In the genomic region with DNA sequence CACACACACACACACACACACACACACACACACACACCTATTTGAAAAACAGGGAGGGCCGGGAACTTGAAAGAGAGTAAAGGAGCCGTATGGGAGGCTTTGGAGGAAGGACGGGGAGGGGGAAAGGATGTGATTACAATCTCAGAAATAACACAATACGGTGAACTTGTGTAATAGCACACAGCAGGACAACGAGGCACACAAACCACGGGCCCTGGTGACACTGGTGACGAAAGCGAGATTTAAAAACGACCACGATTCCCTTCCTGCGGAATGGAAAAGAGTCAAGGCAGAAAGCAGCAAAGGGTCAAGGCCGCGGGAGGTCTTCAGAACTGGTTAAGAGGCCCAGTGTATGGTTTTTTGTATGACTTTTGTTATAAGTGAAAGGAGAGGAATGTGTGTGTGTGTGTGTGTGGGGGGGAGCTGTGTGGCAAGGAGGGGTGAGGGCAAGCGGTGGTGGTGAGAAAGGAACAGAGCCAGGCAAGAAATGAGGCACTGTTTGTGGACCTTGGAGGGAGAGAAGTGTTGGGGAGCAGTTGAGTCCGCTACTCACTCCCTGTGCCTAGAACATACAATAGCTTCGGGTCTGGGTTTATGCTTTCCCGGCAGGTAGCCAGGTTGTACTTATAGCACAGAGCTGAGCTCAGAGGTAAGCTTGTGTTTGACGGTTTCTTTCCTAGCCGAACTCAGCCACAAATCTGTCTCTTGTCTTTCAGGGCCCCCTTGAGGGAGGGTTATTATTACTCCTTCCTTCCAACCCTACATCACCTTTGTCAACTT, we compare ENCODE assay signal across 33 mouse cellular contexts. TPM values are rescaled to one million over a fixed set of nuclear protein-coding genes. Genes with fewer than 3 reads are reported as not detected.
DNase-seq lines count a peak whose midpoint lies in the region; ATAC-seq and TF ChIP-seq lines count a peak whose summit lies in the region.
"Had no signal": no experiment of that assay in that cellular context is flagged by ENCODE, and none has a peak within 500 bp of the region (broad histone marks: within the 10 kb centered on the region; RNA-seq: fewer than 3 reads in every experiment).

No protein-coding gene starts in this region.

- TF ChIP-seq CTCF in bone marrow, adult 2 months (IDR thresholded peaks at IDR 0.05; ENCODE audit: control insufficient read depth, insufficient read depth, low read length) = no peak

- H3K36me3 ChIP-seq in hindbrain, embryonic 10.5 days = no peaks in the 10 kb centered on the region
- H3K36me3 ChIP-seq in hindbrain, embryonic 13.5 days = no peaks in the 10 kb centered on the region
- no peaks in the 10 kb centered on the region for H3K36me3 ChIP-seq in midbrain, embryonic 11.5 days (ENCODE audit: control insufficient read depth, insufficient read depth, low read length)
- no peaks in the 10 kb centered on the region for H3K36me3 ChIP-seq in midbrain, embryonic 16.5 days (ENCODE audit: control insufficient read depth, insufficient read depth, low read length)
- H3K36me3 ChIP-seq: embryonic facial prominence, embryonic 12.5 days; embryonic facial prominence, embryonic 15.5 days; forebrain, embryonic 12.5 days; heart, embryonic 10.5 days; heart, embryonic 13.5 days had no signal

- H3K4me3 ChIP-seq in hindbrain, embryonic 10.5 days = no peak overlapping the region
- no peak overlapping the region for H3K4me3 ChIP-seq in hindbrain, embryonic 13.5 days
- H3K4me3 ChIP-seq in midbrain, embryonic 11.5 days (ENCODE audit: low read depth, low read length) = no peak overlapping the region
- H3K4me3 ChIP-seq in midbrain, embryonic 16.5 days (ENCODE audit: low read depth, low read length) = no peak overlapping the region
- H3K4me3 ChIP-seq in bone marrow, adult 2 months (replicated peaks; ENCODE audit: control insufficient read depth, low read depth, low read length) = peak overlapping the region; percentile 4
- H3K4me3 ChIP-seq: embryonic facial prominence, embryonic 12.5 days; embryonic facial prominence, embryonic 15.5 days; forebrain, embryonic 12.5 days; gastrocnemius, adult 2 months; heart, adult 2 months; heart, embryonic 10.5 days; heart, embryonic 13.5 days had no signal

- H3K4me1 ChIP-seq in hindbrain, embryonic 10.5 days (replicated peaks) = peaks cover 21% of the 10 kb centered on the region
- H3K4me1 ChIP-seq in hindbrain, embryonic 13.5 days (replicated peaks) = no peaks in the 10 kb centered on the region
- H3K4me1 ChIP-seq in midbrain, embryonic 11.5 days (ENCODE audit: control insufficient read depth, insufficient read depth, low read length) = no peaks in the 10 kb centered on the region
- no peaks in the 10 kb centered on the region for H3K4me1 ChIP-seq in midbrain, embryonic 16.5 days (ENCODE audit: control insufficient read depth, insufficient read depth, low read length)
- peaks cover 2% of the 10 kb centered on the region; the same call in 1 of the 2 replicates for H3K4me1 ChIP-seq in bone marrow, adult 2 months (ENCODE audit: control insufficient read depth, insufficient read depth, low read length)
- H3K4me1 ChIP-seq: embryonic facial prominence, embryonic 12.5 days; embryonic facial prominence, embryonic 15.5 days had no signal

- ATAC-seq in hindbrain, embryonic 13.5 days (ENCODE audit: low FRiP score) = no peak
- ATAC-seq in midbrain, embryonic 11.5 days (ENCODE audit: low FRiP score) = no peak
- no peak for ATAC-seq in midbrain, embryonic 16.5 days
- ATAC-seq in megakaryocyte progenitor cell, adult 5-6 weeks (replicated peaks; ENCODE audit: poor library complexity) = peak; percentile 54
- ATAC-seq: forebrain, embryonic 16.5 days; hindbrain, postnatal 0 days; inflammation-experienced regulatory T-cells, adult 6 months had no signal

- H3K27ac ChIP-seq in hindbrain, embryonic 10.5 days = peak overlapping the region; percentile 40; the same call in 1 of the 2 replicates
- no peak overlapping the region for H3K27ac ChIP-seq in hindbrain, embryonic 13.5 days
- H3K27ac ChIP-seq in midbrain, embryonic 11.5 days (ENCODE audit: low read depth, low read length) = no peak overlapping the region
- no peak overlapping the region for H3K27ac ChIP-seq in midbrain, embryonic 16.5 days (ENCODE audit: low read length)
- no peak overlapping the region for H3K27ac ChIP-seq in bone marrow, adult 2 months (ENCODE audit: control insufficient read depth, insufficient read depth, low read depth, low read length, poor library complexity)
- H3K27ac ChIP-seq: embryonic facial prominence, embryonic 12.5 days; embryonic facial prominence, embryonic 15.5 days; forebrain, embryonic 12.5 days; gastrocnemius, adult 2 months; hindbrain, embryonic 14.5 days; hindbrain, postnatal 0 days had no signal

- no peaks in the 10 kb centered on the region for H3K9me3 ChIP-seq in hindbrain, embryonic 10.5 days
- H3K9me3 ChIP-seq in hindbrain, embryonic 13.5 days = no peaks in the 10 kb centered on the region
- H3K9me3 ChIP-seq in midbrain, embryonic 11.5 days (ENCODE audit: control insufficient read depth, low read length) = no peaks in the 10 kb centered on the region
- no peaks in the 10 kb centered on the region for H3K9me3 ChIP-seq in midbrain, embryonic 16.5 days (replicated peaks; ENCODE audit: control insufficient read depth, low read length, poor library complexity, severe bottlenecking)
- H3K9me3 ChIP-seq: embryonic facial prominence, embryonic 12.5 days; embryonic facial prominence, embryonic 15.5 days; forebrain, embryonic 12.5 days; heart, embryonic 10.5 days; heart, embryonic 13.5 days had no signal

- peaks cover 13% of the 10 kb centered on the region for H3K27me3 ChIP-seq in hindbrain, embryonic 10.5 days (ENCODE audit: insufficient read depth, poor library complexity, severe bottlenecking)
- peaks cover 7% of the 10 kb centered on the region; the same call in 1 of the 2 replicates for H3K27me3 ChIP-seq in hindbrain, embryonic 13.5 days
- H3K27me3 ChIP-seq in midbrain, embryonic 11.5 days (ENCODE audit: control insufficient read depth, insufficient read depth, low read length) = no peaks in the 10 kb centered on the region; the same call in 1 of the 2 replicates
- peaks cover 3% of the 10 kb centered on the region; the same call in 1 of the 2 replicates for H3K27me3 ChIP-seq in midbrain, embryonic 16.5 days (ENCODE audit: control insufficient read depth, insufficient read depth, low read depth, low read length)

- peak; percentile 10 for DNase-seq in hindbrain, embryonic 10.5 days (ENCODE audit: low spot score)
- peak; percentile 66 for DNase-seq in midbrain, embryonic 11.5 days (ENCODE audit: low spot score, missing footprints)
- DNase-seq in frontal cortex, postnatal 10 days (ENCODE audit: low spot score in 2 of 2) = no peak
- no peak for DNase-seq in right cerebral cortex, postnatal 14 days
- DNase-seq: adrenal gland, postnatal 10 days; adrenal gland, postnatal 36 days; cerebellum, adult 11 months; cerebellum, adult 2 months; cerebellum, adult 9-11 months; cerebellum, postnatal 25 days; gastrocnemius, adult 2 months; gastrocnemius, postnatal 14 days; heart, adult 2 months; heart, postnatal 14 days had no signal

- no peak overlapping the region for H3K9ac ChIP-seq in hindbrain, embryonic 13.5 days
- H3K9ac ChIP-seq in midbrain, embryonic 11.5 days (ENCODE audit: low read length) = no peak overlapping the region
- no peak overlapping the region for H3K9ac ChIP-seq in midbrain, embryonic 16.5 days (ENCODE audit: low read depth, low read length)
- H3K9ac ChIP-seq: embryonic facial prominence, embryonic 12.5 days; embryonic facial prominence, embryonic 15.5 days; forebrain, embryonic 12.5 days; heart, embryonic 13.5 days; hindbrain, embryonic 14.5 days had no signal

- 55% methylated on average over 19 of the region's 19 CpGs for WGBS in hindbrain, embryonic 10.5 days
- 52% methylated on average over 19 of the region's 19 CpGs for WGBS in hindbrain, embryonic 13.5 days
- WGBS in midbrain, embryonic 11.5 days = 71% methylated on average over 19 of the region's 19 CpGs
- WGBS in midbrain, embryonic 16.5 days = 51% methylated on average over 19 of the region's 19 CpGs
- WGBS in bone marrow, adult 2 months = 48% methylated on average over 19 of the region's 19 CpGs

- no peak for TF ChIP-seq POLR2A in bone marrow, adult 2 months (IDR thresholded peaks at IDR 0.05; ENCODE audit: borderline replicate concordance, control insufficient read depth, low read depth, low read length)

- no peak overlapping the region for H3K4me2 ChIP-seq in hindbrain, embryonic 13.5 days
- H3K4me2 ChIP-seq in midbrain, embryonic 11.5 days = no peak overlapping the region
- H3K4me2 ChIP-seq in midbrain, embryonic 16.5 days (ENCODE audit: low read length) = no peak overlapping the region
- H3K4me2 ChIP-seq: embryonic facial prominence, embryonic 12.5 days; embryonic facial prominence, embryonic 15.5 days; forebrain, embryonic 12.5 days; heart, embryonic 13.5 days; hindbrain, embryonic 14.5 days had no signal

RNA-seq across cellular contexts. Expression of a gene that starts 4.2 kb away (rescaled TPM):
- 39.4 and 48.8 TPM in 2 replicates for polyA plus RNA-seq in hindbrain, embryonic 10.5 days (2016; fragmentation: Nextera tagmentation; extraction: Ambion mirVana)
- 52.9 and 59.4 TPM in 2 replicates for polyA plus RNA-seq in hindbrain, embryonic 13.5 days (2015; fragmentation: Nextera tagmentation; extraction: Ambion mirVana)
- polyA plus RNA-seq in midbrain, embryonic 11.5 days (2014; fragmentation: Nextera tagmentation; extraction: Ambion mirVana) = 44.4 and 49.4 TPM in 2 replicates
- polyA plus RNA-seq in midbrain, embryonic 16.5 days (2015; fragmentation: Nextera tagmentation; extraction: Ambion mirVana) = 60.2 and 63.5 TPM in 2 replicates
- 9.1 and 12.2 TPM in 2 replicates for polyA plus RNA-seq in bone marrow, adult 2 months (2011; ENCODE audit: insufficient read depth, insufficient read length, low replicate concordance, missing spikeins)
- total RNA-seq in megakaryocyte progenitor cell, adult 5-6 weeks (2015) = 28.4 and 28.8 TPM in 2 replicates
- 25.3 and 27.6 TPM in 2 replicates for total RNA-seq in megakaryocyte progenitor cell, adult 5-6 weeks (2017)

RNA-seq across cellular contexts. Expression of a gene that starts 5.7 kb away (rescaled TPM):
- 5.9 and 12.2 TPM in 2 replicates for polyA plus RNA-seq in hindbrain, embryonic 10.5 days (2016; fragmentation: Nextera tagmentation; extraction: Ambion mirVana)
- 55.6 and 59.6 TPM in 2 replicates for polyA plus RNA-seq in hindbrain, embryonic 13.5 days (2015; fragmentation: Nextera tagmentation; extraction: Ambion mirVana)
- 12.7 TPM in 2 replicates for polyA plus RNA-seq in midbrain, embryonic 11.5 days (2014; fragmentation: Nextera tagmentation; extraction: Ambion mirVana)
- polyA plus RNA-seq in midbrain, embryonic 16.5 days (2015; fragmentation: Nextera tagmentation; extraction: Ambion mirVana) = 118 and 146 TPM in 2 replicates
- polyA plus RNA-seq in bone marrow, adult 2 months (2011; ENCODE audit: insufficient read depth, insufficient read length, low replicate concordance, missing spikeins) = 0.43 and 1.2 TPM in 2 replicates
- total RNA-seq in megakaryocyte progenitor cell, adult 5-6 weeks (2015) = not detected in 2 replicates
- total RNA-seq in megakaryocyte progenitor cell, adult 5-6 weeks (2017) = not detected in 2 replicates
- total RNA-seq: common myeloid progenitor, adult 5-6 weeks; gastrocnemius, adult 2 months; gastrocnemius, postnatal 14 days; gastrocnemius, postnatal 4 days had no signal

RNA-seq across cellular contexts. Expression of a gene that starts 34.1 kb away (rescaled TPM):
- polyA plus RNA-seq in hindbrain, embryonic 10.5 days (2016; fragmentation: Nextera tagmentation; extraction: Ambion mirVana) = not detected in 2 replicates
- polyA plus RNA-seq in hindbrain, embryonic 13.5 days (2015; fragmentation: Nextera tagmentation; extraction: Ambion mirVana) = not detected in 2 replicates
- not detected in 2 replicates for polyA plus RNA-seq in midbrain, embryonic 11.5 days (2014; fragmentation: Nextera tagmentation; extraction: Ambion mirVana)
- polyA plus RNA-seq in midbrain, embryonic 16.5 days (2015; fragmentation: Nextera tagmentation; extraction: Ambion mirVana) = not detected in 2 replicates
- polyA plus RNA-seq in bone marrow, adult 2 months (2011; ENCODE audit: insufficient read depth, insufficient read length, low replicate concordance, missing spikeins) = not detected in 2 replicates
- total RNA-seq in megakaryocyte progenitor cell, adult 5-6 weeks (2015) = not detected in 2 replicates
- total RNA-seq in megakaryocyte progenitor cell, adult 5-6 weeks (2017) = not detected in 2 replicates
- total RNA-seq: adrenal gland, adult 18-20 months; adrenal gland, postnatal 10 days; adrenal gland, postnatal 36 days; common myeloid progenitor, adult 5-6 weeks; ES-E14; gastrocnemius, adult 2 months; gastrocnemius, postnatal 14 days; gastrocnemius, postnatal 4 days; heart, adult 2 months; heart, postnatal 14 days; hematopoietic stem cell, adult 5-6 weeks; hindbrain, postnatal 0 days had no signal
- polyA plus RNA-seq: embryonic facial prominence, embryonic 12.5 days; embryonic facial prominence, embryonic 15.5 days; forebrain, embryonic 12.5 days; forebrain, embryonic 16.5 days; heart, adult 2 months; heart, embryonic 10.5 days; heart, embryonic 13.5 days; heart, embryonic 16.5 days; hindbrain, embryonic 14.5 days; hindbrain, postnatal 0 days; inflammation-experienced regulatory T-cells, adult 6 months had no signal

RNA-seq across cellular contexts. Expression of a gene that starts 59.6 kb away (rescaled TPM):
- polyA plus RNA-seq in hindbrain, embryonic 10.5 days (2016; fragmentation: Nextera tagmentation; extraction: Ambion mirVana) = not detected in 2 replicates
- polyA plus RNA-seq in hindbrain, embryonic 13.5 days (2015; fragmentation: Nextera tagmentation; extraction: Ambion mirVana) = not detected in 2 replicates
- not detected in 2 replicates for polyA plus RNA-seq in midbrain, embryonic 11.5 days (2014; fragmentation: Nextera tagmentation; extraction: Ambion mirVana)
- not detected in 2 replicates for polyA plus RNA-seq in midbrain, embryonic 16.5 days (2015; fragmentation: Nextera tagmentation; extraction: Ambion mirVana)
- not detected in 2 replicates for polyA plus RNA-seq in bone marrow, adult 2 months (2011; ENCODE audit: insufficient read depth, insufficient read length, low replicate concordance, missing spikeins)
- total RNA-seq in megakaryocyte progenitor cell, adult 5-6 weeks (2015) = not detected in 2 replicates
- not detected in 2 replicates for total RNA-seq in megakaryocyte progenitor cell, adult 5-6 weeks (2017)
- total RNA-seq: adrenal gland, adult 18-20 months; adrenal gland, postnatal 10 days; adrenal gland, postnatal 36 days; common myeloid progenitor, adult 5-6 weeks; ES-E14; gastrocnemius, adult 2 months; gastrocnemius, postnatal 14 days; gastrocnemius, postnatal 4 days; heart, adult 2 months; heart, postnatal 14 days; hematopoietic stem cell, adult 5-6 weeks; hindbrain, postnatal 0 days had no signal
- polyA plus RNA-seq: cerebellum, adult 2 months; embryonic facial prominence, embryonic 12.5 days; embryonic facial prominence, embryonic 15.5 days; forebrain, embryonic 12.5 days; forebrain, embryonic 16.5 days; heart, adult 2 months; heart, embryonic 10.5 days; heart, embryonic 13.5 days; heart, embryonic 16.5 days; hindbrain, embryonic 14.5 days; inflammation-experienced regulatory T-cells, adult 6 months had no signal

RNA-seq across cellular contexts. Expression of a gene that starts 59.6 kb away (rescaled TPM):
- polyA plus RNA-seq in hindbrain, embryonic 10.5 days (2016; fragmentation: Nextera tagmentation; extraction: Ambion mirVana) = not detected in 2 replicates
- polyA plus RNA-seq in hindbrain, embryonic 13.5 days (2015; fragmentation: Nextera tagmentation; extraction: Ambion mirVana) = not detected in 2 replicates
- polyA plus RNA-seq in midbrain, embryonic 11.5 days (2014; fragmentation: Nextera tagmentation; extraction: Ambion mirVana) = not detected in 2 replicates
- 0.16 and 0.20 TPM in 2 replicates for polyA plus RNA-seq in midbrain, embryonic 16.5 days (2015; fragmentation: Nextera tagmentation; extraction: Ambion mirVana)
- polyA plus RNA-seq in bone marrow, adult 2 months (2011; ENCODE audit: insufficient read depth, insufficient read length, low replicate concordance, missing spikeins) = not detected in 2 replicates
- 0.07 and 0.42 TPM in 2 replicates for total RNA-seq in megakaryocyte progenitor cell, adult 5-6 weeks (2015)
- not detected in 2 replicates for total RNA-seq in megakaryocyte progenitor cell, adult 5-6 weeks (2017)
- total RNA-seq: adrenal gland, adult 18-20 months; adrenal gland, postnatal 10 days; adrenal gland, postnatal 36 days; common myeloid progenitor, adult 5-6 weeks; ES-E14; gastrocnemius, adult 2 months; gastrocnemius, postnatal 14 days; gastrocnemius, postnatal 4 days; heart, adult 2 months; heart, postnatal 14 days; hematopoietic stem cell, adult 5-6 weeks had no signal
- polyA plus RNA-seq: embryonic facial prominence, embryonic 12.5 days; embryonic facial prominence, embryonic 15.5 days; forebrain, embryonic 12.5 days; forebrain, embryonic 16.5 days; heart, adult 2 months; heart, embryonic 10.5 days; heart, embryonic 13.5 days; heart, embryonic 16.5 days; hindbrain, embryonic 14.5 days; inflammation-experienced regulatory T-cells, adult 6 months had no signal

Comparison
In these comparisons a context has a peak if more than half of its experiments do, and no peak if none do; other contexts are left out.
1. DNase-seq: peak in hindbrain, embryonic 10.5 days (single experiment) and midbrain, embryonic 11.5 days (single experiment); none in frontal cortex, postnatal 10 days (0 of 2) and right cerebral cortex, postnatal 14 days (single experiment).